Mouse (Mus musculus): ENCODE results near the gene Frmd4a. TPM values are rescaled to one million over a fixed set of nuclear protein-coding genes. Genes with fewer than 3 reads are reported as not detected.

The Frmd4a gene
- polyA plus RNA-seq, 1 experiment from 2014 or later: 28.8 TPM

DNA sequence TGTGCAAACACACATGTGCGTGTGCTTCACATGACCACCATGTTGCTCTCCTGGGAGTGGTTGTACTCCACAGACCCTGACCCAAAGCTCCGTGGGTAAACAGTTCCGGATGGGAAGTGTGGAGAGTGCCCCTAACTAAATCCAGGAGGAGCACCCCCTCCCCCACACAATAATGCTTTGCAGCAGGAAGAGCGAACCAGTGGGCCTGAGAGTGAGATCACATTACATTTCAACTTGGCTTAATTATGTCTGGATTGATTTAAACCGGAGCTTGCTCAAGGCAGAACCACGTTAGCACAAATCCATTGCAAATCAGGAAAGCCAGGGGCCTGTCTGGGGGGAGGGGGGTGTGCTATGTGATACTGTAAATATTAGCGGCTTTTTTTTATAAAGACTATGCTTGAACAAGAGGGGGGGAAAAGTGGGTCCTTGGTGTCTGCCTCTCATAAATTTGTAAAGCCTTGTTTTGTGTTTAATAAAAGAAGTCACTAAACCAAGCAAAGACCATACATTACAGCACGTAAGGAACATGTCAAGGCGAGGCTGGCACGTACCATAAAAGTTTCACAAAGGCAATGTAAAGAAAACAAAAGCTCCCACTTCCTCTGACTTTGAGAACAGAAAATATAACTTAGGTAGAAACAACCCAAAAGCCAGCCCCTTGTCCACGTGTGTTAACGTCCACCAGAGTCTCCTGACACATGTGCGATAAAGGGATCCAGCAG is 570.3 kb downstream of the Frmd4a start:
- H3K9ac ChIP-seq (ENCODE audit: low read depth, low read length): no peak overlapping the region
- H3K36me3 ChIP-seq (ENCODE audit: control insufficient read depth, insufficient read depth, low read length): peaks cover 25% of the 10 kb centered on the region
- ATAC-seq (replicated peaks; ENCODE audit: insufficient number of reproducible peaks, low FRiP score, low TSS enrichment): no peak
- no peak overlapping the region for H3K4me3 ChIP-seq (ENCODE audit: low read depth, low read length)
- WGBS (ENCODE audit: insufficient replicate concordance): 68% methylated on average over 13 of the region's 13 CpGs
- no peaks in the 10 kb centered on the region for H3K27me3 ChIP-seq (ENCODE audit: control insufficient read depth, insufficient read depth, low read length)
- peaks cover 11% of the 10 kb centered on the region for H3K4me1 ChIP-seq (ENCODE audit: control insufficient read depth, insufficient read depth, low read length)
- H3K4me2 ChIP-seq: no peak overlapping the region
- H3K27ac ChIP-seq (ENCODE audit: low read depth, low read length): no peak overlapping the region
- H3K9me3 ChIP-seq (replicated peaks; ENCODE audit: control insufficient read depth, low read length): no peaks in the 10 kb centered on the region

DNA sequence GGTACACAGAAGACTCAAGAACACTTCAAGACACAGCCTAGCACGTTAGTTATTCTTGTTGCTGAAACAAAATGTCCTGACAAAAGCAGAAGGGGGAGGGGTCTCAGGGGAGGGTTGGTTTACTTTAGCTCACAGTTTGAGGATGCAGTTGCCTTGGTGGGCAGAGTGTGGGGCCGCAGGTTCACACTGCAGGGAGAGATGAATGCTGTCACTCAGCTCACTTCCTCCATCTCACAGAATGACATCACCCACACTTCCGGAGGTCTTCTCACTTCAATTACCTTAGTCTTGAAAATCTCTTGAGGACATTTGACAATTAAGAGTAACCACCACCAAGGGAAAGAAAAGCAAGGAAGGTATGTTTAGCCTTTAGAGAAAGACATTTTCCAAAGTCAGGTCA is 574.1 kb downstream of the Frmd4a start:
- H3K4me1 ChIP-seq (ENCODE audit: control insufficient read depth, insufficient read depth, low read length): peaks cover 9% of the 10 kb centered on the region
- no peaks in the 10 kb centered on the region for H3K9me3 ChIP-seq (replicated peaks; ENCODE audit: control insufficient read depth, low read length)
- H3K4me3 ChIP-seq (ENCODE audit: low read depth, low read length): no peak overlapping the region
- no peak overlapping the region for H3K27ac ChIP-seq (ENCODE audit: low read depth, low read length)
- no peak for ATAC-seq (replicated peaks; ENCODE audit: insufficient number of reproducible peaks, low FRiP score, low TSS enrichment)
- no peaks in the 10 kb centered on the region for H3K27me3 ChIP-seq (ENCODE audit: control insufficient read depth, insufficient read depth, low read length)
- WGBS (ENCODE audit: insufficient replicate concordance): 76% methylated on average over 3 of the region's 3 CpGs
- peaks cover 37% of the 10 kb centered on the region for H3K36me3 ChIP-seq (ENCODE audit: control insufficient read depth, insufficient read depth, low read length)
- no peak overlapping the region for H3K9ac ChIP-seq (ENCODE audit: low read depth, low read length)
- no peak overlapping the region for H3K4me2 ChIP-seq

GRCm38 (mm10) chr2:4592666-4593065 is 575.1 kb downstream of the Frmd4a start:
- Histone ChIP-seq H3K36me3 (ENCODE audit: control insufficient read depth, insufficient read depth, low read length) (peaks cover 34% of the 10 kb centered on the region), H3K4me1 (ENCODE audit: control insufficient read depth, insufficient read depth, low read length) (peaks cover 5% of the 10 kb centered on the region), H3K9me3 (replicated peaks; ENCODE audit: control insufficient read depth, low read length) (no peaks in the 10 kb centered on the region), H3K27ac (ENCODE audit: low read depth, low read length) (no peak overlapping the region), H3K4me2 (no peak overlapping the region), H3K4me3 (ENCODE audit: low read depth, low read length) (no peak overlapping the region), H3K9ac (ENCODE audit: low read depth, low read length) (no peak overlapping the region), H3K27me3 (ENCODE audit: control insufficient read depth, insufficient read depth, low read length) (no peaks in the 10 kb centered on the region)
- no peak for ATAC-seq (replicated peaks; ENCODE audit: insufficient number of reproducible peaks, low FRiP score, low TSS enrichment)
- WGBS (ENCODE audit: insufficient replicate concordance): 80% methylated on average over 7 of the region's 7 CpGs

- Histone ChIP-seq H3K4me1 (ENCODE audit: control insufficient read depth, insufficient read depth, low read length) (peaks cover 4% of the 10 kb centered on the region), H3K4me3 (ENCODE audit: low read depth, low read length) (no peak overlapping the region), H3K9me3 (replicated peaks; ENCODE audit: control insufficient read depth, low read length) (no peaks in the 10 kb centered on the region), H3K36me3 (ENCODE audit: control insufficient read depth, insufficient read depth, low read length) (peaks cover 34% of the 10 kb centered on the region), H3K27ac (ENCODE audit: low read depth, low read length) (no peak overlapping the region), H3K4me2 (no peak overlapping the region), H3K9ac (ENCODE audit: low read depth, low read length) (no peak overlapping the region), H3K27me3 (ENCODE audit: control insufficient read depth, insufficient read depth, low read length) (no peaks in the 10 kb centered on the region)
- peak; percentile 72; the same call in 1 of the 2 replicates for ATAC-seq (replicated peaks; ENCODE audit: insufficient number of reproducible peaks, low FRiP score, low TSS enrichment)
- WGBS (ENCODE audit: insufficient replicate concordance): 30% methylated on average over 9 of the region's 9 CpGs
These were observed 575.9 kb downstream of the Frmd4a start for GRCm38 (mm10) chr2:4593433-4593832.

- no peak for ATAC-seq (replicated peaks; ENCODE audit: insufficient number of reproducible peaks, low FRiP score, low TSS enrichment)
- Histone ChIP-seq H3K36me3 (ENCODE audit: control insufficient read depth, insufficient read depth, low read length) (peaks cover 33% of the 10 kb centered on the region), H3K4me1 (ENCODE audit: control insufficient read depth, insufficient read depth, low read length) (peaks cover 4% of the 10 kb centered on the region), H3K9ac (ENCODE audit: low read depth, low read length) (no peak overlapping the region), H3K4me3 (ENCODE audit: low read depth, low read length) (no peak overlapping the region), H3K27me3 (ENCODE audit: control insufficient read depth, insufficient read depth, low read length) (no peaks in the 10 kb centered on the region), H3K27ac (ENCODE audit: low read depth, low read length) (no peak overlapping the region), H3K4me2 (no peak overlapping the region), H3K9me3 (replicated peaks; ENCODE audit: control insufficient read depth, low read length) (no peaks in the 10 kb centered on the region)
- WGBS (ENCODE audit: insufficient replicate concordance): 91% methylated on average over 3 of the region's 3 CpGs
These were observed 576.4 kb downstream of the Frmd4a start for GRCm38 (mm10) chr2:4593878-4594387.

DNA sequence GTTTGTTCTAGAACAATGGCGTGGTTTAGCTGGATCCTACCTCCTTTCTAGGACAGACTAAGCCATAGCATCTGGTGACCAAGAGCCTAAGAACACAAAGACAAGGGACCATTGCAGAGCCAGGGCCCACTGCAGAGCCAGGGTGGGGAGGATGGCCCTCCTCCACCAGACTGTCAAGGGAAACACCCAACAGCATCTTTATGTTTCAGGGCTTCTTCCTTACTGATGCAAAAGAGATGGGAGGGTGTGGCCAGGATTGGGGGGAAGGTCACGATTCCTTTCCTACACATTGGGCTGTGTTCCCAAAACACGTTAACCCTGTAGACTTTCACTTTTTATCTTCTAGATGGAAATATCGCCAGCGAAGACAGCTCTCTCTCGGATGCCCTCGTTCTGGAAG is 579.5 kb downstream of the Frmd4a start:
- H3K27ac ChIP-seq (ENCODE audit: low read depth, low read length): no peak overlapping the region
- 93% methylated on average over 7 of the region's 7 CpGs for WGBS (ENCODE audit: insufficient replicate concordance)
- H3K4me2 ChIP-seq: no peak overlapping the region
- H3K9me3 ChIP-seq (replicated peaks; ENCODE audit: control insufficient read depth, low read length): no peaks in the 10 kb centered on the region
- peaks cover 26% of the 10 kb centered on the region for H3K36me3 ChIP-seq (ENCODE audit: control insufficient read depth, insufficient read depth, low read length)
- no peak overlapping the region for H3K4me3 ChIP-seq (ENCODE audit: low read depth, low read length)
- peaks cover 12% of the 10 kb centered on the region for H3K4me1 ChIP-seq (ENCODE audit: control insufficient read depth, insufficient read depth, low read length)
- ATAC-seq (replicated peaks; ENCODE audit: insufficient number of reproducible peaks, low FRiP score, low TSS enrichment): no peak
- no peaks in the 10 kb centered on the region for H3K27me3 ChIP-seq (ENCODE audit: control insufficient read depth, insufficient read depth, low read length)
- H3K9ac ChIP-seq (ENCODE audit: low read depth, low read length): no peak overlapping the region

- Histone ChIP-seq H3K27ac (ENCODE audit: low read depth, low read length) (no peak overlapping the region), H3K27me3 (ENCODE audit: control insufficient read depth, insufficient read depth, low read length) (no peaks in the 10 kb centered on the region), H3K36me3 (ENCODE audit: control insufficient read depth, insufficient read depth, low read length) (peaks cover 28% of the 10 kb centered on the region), H3K9me3 (replicated peaks; ENCODE audit: control insufficient read depth, low read length) (no peaks in the 10 kb centered on the region), H3K4me2 (no peak overlapping the region), H3K4me3 (ENCODE audit: low read depth, low read length) (no peak overlapping the region), H3K4me1 (ENCODE audit: control insufficient read depth, insufficient read depth, low read length) (peaks cover 8% of the 10 kb centered on the region; the same call in 1 of the 2 replicates), H3K9ac (ENCODE audit: low read depth, low read length) (no peak overlapping the region)
- WGBS (ENCODE audit: insufficient replicate concordance): 47% methylated on average over 15 of the region's 15 CpGs
- ATAC-seq (replicated peaks; ENCODE audit: insufficient number of reproducible peaks, low FRiP score, low TSS enrichment): no peak
These were observed 583.7 kb downstream of the Frmd4a start for GRCm38 (mm10) chr2:4601034-4601890.

DNA sequence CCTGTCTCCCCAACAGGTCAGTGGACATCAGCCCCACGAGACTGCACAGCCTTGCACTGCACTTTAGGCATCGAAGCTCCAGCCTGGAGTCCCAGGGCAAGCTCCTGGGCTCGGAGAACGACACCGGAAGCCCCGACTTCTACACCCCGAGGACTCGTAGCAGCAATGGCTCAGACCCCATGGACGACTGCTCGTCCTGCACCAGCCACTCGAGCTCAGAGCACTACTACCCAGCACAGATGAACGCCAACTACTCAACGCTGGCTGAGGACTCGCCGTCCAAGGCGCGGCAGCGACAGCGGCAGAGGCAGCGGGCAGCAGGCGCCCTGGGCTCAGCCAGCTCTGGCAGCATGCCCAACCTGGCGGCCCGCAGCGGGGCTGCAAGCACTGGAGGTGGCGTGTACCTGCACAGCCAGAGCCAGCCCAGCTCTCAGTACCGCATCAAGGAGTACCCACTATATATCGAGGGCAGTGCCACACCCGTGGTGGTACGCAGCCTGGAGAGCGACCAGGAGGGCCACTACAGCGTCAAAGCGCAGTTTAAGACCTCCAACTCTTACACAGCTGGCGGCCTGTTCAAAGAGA is 585.9 kb downstream of the Frmd4a start:
- H3K4me1 ChIP-seq (ENCODE audit: control insufficient read depth, insufficient read depth, low read length): peaks cover 8% of the 10 kb centered on the region; the same call in 1 of the 2 replicates
- no peak overlapping the region for H3K9ac ChIP-seq (ENCODE audit: low read depth, low read length)
- no peaks in the 10 kb centered on the region for H3K9me3 ChIP-seq (replicated peaks; ENCODE audit: control insufficient read depth, low read length)
- H3K36me3 ChIP-seq (ENCODE audit: control insufficient read depth, insufficient read depth, low read length): peaks cover 43% of the 10 kb centered on the region
- H3K4me2 ChIP-seq: no peak overlapping the region
- no peak overlapping the region for H3K4me3 ChIP-seq (ENCODE audit: low read depth, low read length)
- WGBS (ENCODE audit: insufficient replicate concordance): 80% methylated on average over 33 of the region's 33 CpGs
- H3K27ac ChIP-seq (ENCODE audit: low read depth, low read length): no peak overlapping the region
- no peaks in the 10 kb centered on the region for H3K27me3 ChIP-seq (ENCODE audit: control insufficient read depth, insufficient read depth, low read length)
- no peak; the same call in 1 of the 2 replicates for ATAC-seq (replicated peaks; ENCODE audit: insufficient number of reproducible peaks, low FRiP score, low TSS enrichment)
